Mouse (Mus musculus): ENCODE data around the gene Gdpd5. TPM values are rescaled to one million over a fixed set of nuclear protein-coding genes. Genes with fewer than 3 reads are reported as not detected.

The Gdpd5 gene
- polyA plus RNA-seq, 1 experiment from 2014 or later = 3.1 TPM

GRCm38 (mm10) chr7:99474836-99475561, 93.8 kb downstream of the Gdpd5 start:
- no peak for DNase-seq (ENCODE audit: low spot score)

GRCm38 (mm10) chr7:99475562-99475911, 94.3 kb downstream of the Gdpd5 start:
- no peak for DNase-seq (ENCODE audit: low spot score)

GRCm38 (mm10) chr7:99476558-99477114, 95.4 kb downstream of the Gdpd5 start:
- no peak for DNase-seq (ENCODE audit: low spot score)

GRCm38 (mm10) chr7:99477235-99477634, 96.0 kb downstream of the Gdpd5 start:
- DNase-seq (ENCODE audit: low spot score) = no peak

- no peak for DNase-seq (ENCODE audit: low spot score)
Measured at GRCm38 (mm10) chr7:99482637-99483036, 101.4 kb downstream of the Gdpd5 start.

- DNase-seq (ENCODE audit: low spot score) = peak; percentile 97
Measured at GRCm38 (mm10) chr7:99483271-99483923, 102.2 kb downstream of the Gdpd5 start, which contains the start of gene Rps3. Gene Rps3 (minus strand): TSS chr7:99483738.

GRCm38 (mm10) chr7:99483924-99484319, 102.7 kb downstream of the Gdpd5 start:
- no peak for DNase-seq (ENCODE audit: low spot score)

- DNase-seq (ENCODE audit: low spot score) = no peak
Measured at GRCm38 (mm10) chr7:99484679-99485078, 103.5 kb downstream of the Gdpd5 start.

- no peak for DNase-seq (ENCODE audit: low spot score)
Measured at GRCm38 (mm10) chr7:99489708-99490107, 108.5 kb downstream of the Gdpd5 start.

- no peak for DNase-seq (ENCODE audit: low spot score)
Measured at GRCm38 (mm10) chr7:99499128-99499527, 117.9 kb downstream of the Gdpd5 start.

GRCm38 (mm10) chr7:99500201-99500600, 119.0 kb downstream of the Gdpd5 start:
- DNase-seq (ENCODE audit: low spot score) = peak; percentile 83

GRCm38 (mm10) chr7:99500655-99501054, 119.4 kb downstream of the Gdpd5 start:
- no peak for DNase-seq (ENCODE audit: low spot score)

GRCm38 (mm10) chr7:99501148-99501547, 119.9 kb downstream of the Gdpd5 start:
- DNase-seq (ENCODE audit: low spot score) = no peak

- no peak for DNase-seq (ENCODE audit: low spot score)
Measured at GRCm38 (mm10) chr7:99504556-99504955, 123.3 kb downstream of the Gdpd5 start.

- peak; percentile 19 for DNase-seq (ENCODE audit: low spot score)
Measured at GRCm38 (mm10) chr7:99508187-99508586, 127.0 kb downstream of the Gdpd5 start.

- DNase-seq (ENCODE audit: low spot score) = no peak
Measured at GRCm38 (mm10) chr7:99510087-99510501, 128.9 kb downstream of the Gdpd5 start.

Other genes with a start within 250 kb of the Gdpd5 start
- gene Uvrag, start 240.3 kb upstream of the Gdpd5 start, polyA plus RNA-seq (2015; fragmentation: Nextera tagmentation; extraction: Ambion mirVana) = 25.8 and 30.9 TPM in 2 replicates
- 6.6 and 7.2 TPM in 2 replicates for gene Dgat2, start 198.7 kb upstream of the Gdpd5 start, polyA plus RNA-seq (2015; fragmentation: Nextera tagmentation; extraction: Ambion mirVana)
- 0.25 and 0.51 TPM in 2 replicates for gene Mogat2, start 142.8 kb upstream of the Gdpd5 start, polyA plus RNA-seq (2015; fragmentation: Nextera tagmentation; extraction: Ambion mirVana)
- 0.35 and 0.84 TPM in 2 replicates for gene Map6, start 114.0 kb upstream of the Gdpd5 start, polyA plus RNA-seq (2015; fragmentation: Nextera tagmentation; extraction: Ambion mirVana)
- gene Serpinh1, start 28.2 kb upstream of the Gdpd5 start, polyA plus RNA-seq (2015; fragmentation: Nextera tagmentation; extraction: Ambion mirVana) = 73.2 and 96.8 TPM in 2 replicates
- 0.90 and 1.1 TPM in 2 replicates for gene Klhl35, start 84.6 kb downstream of the Gdpd5 start, polyA plus RNA-seq (2015; fragmentation: Nextera tagmentation; extraction: Ambion mirVana)
- 1,054 and 1,103 TPM in 2 replicates for gene Rps3, start 102.3 kb downstream of the Gdpd5 start, polyA plus RNA-seq (2015; fragmentation: Nextera tagmentation; extraction: Ambion mirVana)
- gene Arrb1, start 154.1 kb downstream of the Gdpd5 start, polyA plus RNA-seq (2015; fragmentation: Nextera tagmentation; extraction: Ambion mirVana) = 4.6 and 5.2 TPM in 2 replicates
- 1.4 and 1.6 TPM in 2 replicates for gene Tpbgl, start 245.7 kb downstream of the Gdpd5 start, polyA plus RNA-seq (2015; fragmentation: Nextera tagmentation; extraction: Ambion mirVana)